Mouse (Mus musculus): ENCODE measurements around the gene Cnot6. TPM values are rescaled to one million over a fixed set of nuclear protein-coding genes. Genes with fewer than 3 reads are reported as not detected.

The Cnot6 gene
- total and polyA plus RNA-seq, 3 experiments, result 38.9 to 58.3 (median 49.3) TPM

DNA sequence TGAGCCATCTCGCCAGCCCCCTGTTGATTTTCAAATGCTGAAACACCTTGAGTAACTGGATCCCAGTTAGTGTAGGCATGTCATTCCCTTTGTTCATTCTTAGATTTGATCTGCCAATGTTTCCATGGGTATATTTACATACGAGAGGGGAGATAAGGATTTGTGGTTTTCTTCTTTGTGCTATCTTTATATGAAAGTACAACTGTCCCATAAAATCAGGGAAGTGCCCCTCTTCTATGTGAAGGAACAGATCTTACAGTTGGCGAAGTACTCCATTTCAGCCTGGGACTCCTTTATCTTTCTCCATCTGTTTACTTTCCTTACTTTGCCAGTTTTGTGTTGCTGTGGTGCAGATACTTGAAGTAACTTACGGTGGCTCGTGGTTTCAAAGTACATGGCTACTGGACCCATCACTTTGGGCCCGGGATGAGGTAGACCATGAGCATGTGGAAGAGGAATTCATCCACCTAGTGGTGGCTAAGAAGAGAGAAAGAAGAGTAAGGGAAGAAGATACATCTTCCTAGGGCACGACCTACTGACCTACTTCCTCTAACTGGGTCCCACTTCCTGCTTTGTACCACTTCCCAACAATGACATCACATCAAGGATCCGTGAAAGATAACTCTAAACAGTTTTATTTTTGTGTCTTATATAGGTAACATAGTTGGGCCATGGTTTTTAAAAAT, 7.1 kb upstream of the Cnot6 start:
- no peaks in the 10 kb centered on the region for H3K79me2 ChIP-seq (ENCODE audit: control insufficient read depth, insufficient read depth, low read length, poor library complexity)
- H3K36me3 ChIP-seq (ENCODE audit: control insufficient read depth in 1 of 2, insufficient read depth in 2 of 2, low read length in 2 of 2), result peaks cover 0 to 28% of the 10 kb centered on the region in 2 experiments; a peak in 2 of 4 replicates
- peak overlapping the region; percentile 31 to 33 for H3K4me3 ChIP-seq (ENCODE audit: control insufficient read depth in 1 of 2, insufficient read depth in 1 of 2, low read depth in 2 of 2, low read length in 2 of 2)
- peaks cover 11 to 28% of the 10 kb centered on the region in 2 experiments for H3K4me1 ChIP-seq (ENCODE audit: control insufficient read depth in 1 of 2, insufficient read depth in 2 of 2, low read length in 2 of 2)
- no peaks in the 10 kb centered on the region for H3K27me3 ChIP-seq (ENCODE audit: control insufficient read depth in 1 of 2, insufficient read depth in 2 of 2, low read length in 2 of 2)
- no peaks in the 10 kb centered on the region for H3K9me3 ChIP-seq (replicated peaks; ENCODE audit: insufficient read depth, low read length)
- DNase-seq (ENCODE audit: low read depth, low spot score), result peak; percentile 76
- TF ChIP-seq MAFK (IDR thresholded peaks at IDR 0.05; ENCODE audit: borderline replicate concordance, low read depth, low read length) (0 out of 2 replicates have a peak, but pooled peaks have one; percentile 46), ZNF384 (IDR thresholded peaks at IDR 0.05; ENCODE audit: low read depth, low read length) (0 out of 2 replicates have a peak, but pooled peaks have one; percentile 6), RCOR1 (IDR thresholded peaks at IDR 0.05; ENCODE audit: low read depth, low read length) (peak; percentile 79), MEF2A (IDR thresholded peaks at IDR 0.05; ENCODE audit: extremely low read depth, insufficient replicate concordance, low read depth, low read length, poor library complexity, severe bottlenecking) (0 out of 2 replicates have a peak, but pooled peaks have one; percentile 41), ETS1 (IDR thresholded peaks at IDR 0.05; ENCODE audit: low read depth, low read length) (peak; percentile 43), EP300 (IDR thresholded peaks at IDR 0.05; ENCODE audit: low read depth in 1 of 2, low read length in 2 of 2) (peak; percentile 76 to 80), TAL1 (IDR thresholded peaks at IDR 0.05; ENCODE audit: low read length) (peak; percentile 13; the same call in 1 of the 2 replicates), SIN3A (IDR thresholded peaks at IDR 0.05; ENCODE audit: low read length) (peak; percentile 74), SMC3 (IDR thresholded peaks at IDR 0.05; ENCODE audit: low read depth, low read length) (no peak), HCFC1 (IDR thresholded peaks at IDR 0.05; ENCODE audit: low read depth, low read length) (peak; percentile 76), ELF1 (IDR thresholded peaks at IDR 0.05; ENCODE audit: low read depth, low read length) (peak; percentile 89), POLR2A (IDR thresholded peaks at IDR 0.05; ENCODE audit: control insufficient read depth in 1 of 2, insufficient read depth in 1 of 2, low read depth in 1 of 2, low read length in 2 of 2, poor library complexity in 1 of 2) (no peak), GATA1 (IDR thresholded peaks at IDR 0.05; ENCODE audit: low read depth, low read length) (peak; percentile 81), CHD1 (IDR thresholded peaks at IDR 0.05; ENCODE audit: low read depth, low read length) (no peak), E2F4 (IDR thresholded peaks at IDR 0.05; ENCODE audit: borderline replicate concordance, low read depth, low read length) (no peak), ZKSCAN1 (IDR thresholded peaks at IDR 0.05; ENCODE audit: low read depth, low read length) (no peak), CTCF (IDR thresholded peaks at IDR 0.05 in 2 of 3, conservative IDR thresholded peaks at IDR 0.05 in 1 of 3; ENCODE audit: control insufficient read depth in 1 of 3, insufficient read depth in 1 of 3, low read depth in 2 of 3, low read length in 3 of 3, poor library complexity in 1 of 3, severe bottlenecking in 1 of 3) (peak in 2 of 3 experiments; percentile 20 to 45; a peak in 4 of 6 replicates), MAZ (IDR thresholded peaks at IDR 0.05; ENCODE audit: low read depth, low read length) (no peak), TBP (IDR thresholded peaks at IDR 0.05; ENCODE audit: low read depth, low read length) (0 out of 2 replicates have a peak, but pooled peaks have one; percentile 22), GABPA (IDR thresholded peaks at IDR 0.05; ENCODE audit: low read depth, low read length) (no peak), TCF12 (IDR thresholded peaks at IDR 0.05; ENCODE audit: low read depth, low read length) (peak; percentile 61; the same call in 1 of the 2 replicates), RAD21 (IDR thresholded peaks at IDR 0.05; ENCODE audit: low read depth, low read length) (no peak; the same call in 1 of the 2 replicates), ZC3H11A (IDR thresholded peaks at IDR 0.05; ENCODE audit: low read depth, low read length) (no peak), MYC (IDR thresholded peaks at IDR 0.05; ENCODE audit: low read depth, low read length) (peak; percentile 56; the same call in 1 of the 2 replicates), BHLHE40 (IDR thresholded peaks at IDR 0.05; ENCODE audit: borderline replicate concordance, low read depth, low read length) (no peak), MXI1 (IDR thresholded peaks at IDR 0.05; ENCODE audit: low read depth, low read length) (no peak; the same call in 1 of the 2 replicates), MYB (IDR thresholded peaks at IDR 0.05; ENCODE audit: low read depth, low read length) (peak; percentile 45; the same call in 1 of the 2 replicates)
- H3K27ac ChIP-seq (ENCODE audit: control insufficient read depth, low read depth, low read length), result peak overlapping the region; percentile 65
- H3K9ac ChIP-seq (ENCODE audit: control insufficient read depth, low read depth, low read length, poor library complexity, severe bottlenecking), result no peak overlapping the region
